Mouse (Mus musculus) limb, embryonic 14.5 days (tissue): ENCODE measurements at regions not wholly inside any gene's neighbourhood (a gene's known extent, or its start where the extent isn't known, plus 50 kb on each side); places are given as distances from the start of the nearest gene placed in this dataset.

ENCODE experiments used
- ATAC-seq: fragments of 200-750 bp; cut with Nextera tagmentation; 2 replicates; pipeline ENCODE4 v1.8.0; 2017; ENCODE audit warnings: low read depth, moderate number of reproducible peaks, moderate TSS enrichment; ENCODE audit not compliant: low FRiP score
- DNase-seq: peaks from one replicate; pipeline ENCODE4 v3.0.0-alpha.2; 2015; ENCODE audit warnings: low spot score
- H3K27ac ChIP-seq: fragments of 300-500 bp; sonication (generic); replicated peaks from 2 replicates; pipeline ENCODE4 v1.5.1; 2014; ENCODE audit warnings: low read depth, mild to moderate bottlenecking, low read length, moderate library complexity, mixed read lengths
- H3K27me3 ChIP-seq: fragments of 300-500 bp; sonication (generic); 2 replicates; pipeline ENCODE4 v1.6.1; 2014; ENCODE audit warnings: low read length, mixed read lengths; ENCODE audit not compliant: control insufficient read depth, insufficient read depth
- H3K36me3 ChIP-seq: fragments of 300-500 bp; sonication (generic); 2 replicates; pipeline ENCODE4 v1.6.1; 2014; ENCODE audit warnings: mild to moderate bottlenecking, low read length, moderate library complexity, mixed read lengths; ENCODE audit not compliant: control insufficient read depth, insufficient read depth
- H3K4me1 ChIP-seq: fragments of 300-500 bp; sonication (generic); 2 replicates; pipeline ENCODE4 v1.6.1; 2014; ENCODE audit warnings: antibody characterized with exemption, low read length, mixed read lengths; ENCODE audit not compliant: control insufficient read depth, insufficient read depth
- H3K4me2 ChIP-seq: fragments of 300-500 bp; sonication (generic); replicated peaks from 2 replicates; pipeline ENCODE4 v1.6.1; 2014; ENCODE audit warnings: low read depth, mild to moderate bottlenecking, low read length, moderate library complexity; ENCODE audit not compliant: severe bottlenecking
- H3K4me3 ChIP-seq: fragments of 300-500 bp; sonication (generic); replicated peaks from 2 replicates; pipeline ENCODE4 v1.5.1; 2014; ENCODE audit warnings: low read length
- H3K9ac ChIP-seq: fragments of 300-500 bp; sonication (generic); 2 replicates; pipeline ENCODE4 v1.6.1; 2014; ENCODE audit warnings: mild to moderate bottlenecking, low read depth, low read length, moderate library complexity; ENCODE audit not compliant: severe bottlenecking
- H3K9me3 ChIP-seq: fragments of 300-500 bp; sonication (generic); 2 replicates; pipeline ENCODE4 v1.6.1; 2016; ENCODE audit warnings: low read length; ENCODE audit not compliant: control insufficient read depth
- POLR2A ChIP-seq: fragments of 200-500 bp; IDR thresholded peaks from 2 replicates; pipeline ENCODE4 v1.8.0; 2012; ENCODE audit warnings: inconsistent platforms, mild to moderate bottlenecking, moderate library complexity, borderline replicate concordance; ENCODE audit not compliant: insufficient read depth, insufficient read length; ENCODE audit errors: extremely low read depth
- WGBS: fragments of 180-500 bp; shearing (Covaris S2); extraction: QIAGEN DNeasy Blood & Tissue Kit; methylation state at CpG from one replicate; pipeline ENCODE4 v1.1.7; 2014; 5-methylcytosine and 5-hydroxymethylcytosine counted together

- Histone ChIP-seq H3K9me3 (no peaks in the 10 kb centered on the region), H3K4me2 (no peak overlapping the region), H3K27me3 (no peaks in the 10 kb centered on the region), H3K27ac (no peak overlapping the region), H3K9ac (no peak overlapping the region), H3K4me3 (no peak overlapping the region), H3K36me3 (no peaks in the 10 kb centered on the region), H3K4me1 (no peaks in the 10 kb centered on the region)
- TF ChIP-seq POLR2A: no peak
- WGBS: 69% methylated on average over 1 of the region's 1 CpGs
- DNase-seq: no peak
- ATAC-seq: no peak
These were observed 137.6 kb upstream of the Brinp3 start for GRCm38 (mm10) chr1:146356964-146357363.

DNA sequence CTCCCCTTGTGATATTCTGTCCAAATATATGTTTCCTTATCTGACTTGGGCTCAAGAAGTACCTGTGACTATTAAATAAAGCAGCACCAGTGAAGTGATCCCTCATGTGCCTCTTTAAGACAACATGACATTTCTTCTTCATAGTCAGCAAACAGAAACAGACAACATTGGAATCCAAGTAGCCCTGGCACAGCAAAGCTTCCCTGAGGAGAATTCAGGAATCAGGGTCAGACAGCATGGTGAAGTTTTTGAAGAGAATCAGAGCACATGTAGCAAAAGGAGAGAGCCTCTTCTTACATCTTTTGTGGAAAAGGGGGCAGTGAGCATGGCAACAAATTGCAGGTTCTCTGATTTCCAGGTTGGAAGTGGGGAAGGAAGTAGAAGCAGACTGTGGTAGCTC lies 136.3 kb upstream of the Brinp3 start:
- no peak overlapping the region for H3K4me3 ChIP-seq
- H3K4me2 ChIP-seq: no peak overlapping the region
- no peak overlapping the region for H3K9ac ChIP-seq
- no peaks in the 10 kb centered on the region for H3K36me3 ChIP-seq
- no peak for TF ChIP-seq POLR2A
- DNase-seq (no peak), ATAC-seq (no peak)
- H3K27me3 ChIP-seq: no peaks in the 10 kb centered on the region
- H3K4me1 ChIP-seq: no peaks in the 10 kb centered on the region
- H3K27ac ChIP-seq: no peak overlapping the region
- no peaks in the 10 kb centered on the region for H3K9me3 ChIP-seq

- Histone ChIP-seq H3K9ac (no peak overlapping the region), H3K27ac (no peak overlapping the region), H3K4me1 (no peaks in the 10 kb centered on the region), H3K4me2 (no peak overlapping the region), H3K9me3 (no peaks in the 10 kb centered on the region), H3K36me3 (no peaks in the 10 kb centered on the region), H3K4me3 (no peak overlapping the region), H3K27me3 (no peaks in the 10 kb centered on the region)
- WGBS: 9% methylated on average over 3 of the region's 3 CpGs
- no peak for TF ChIP-seq POLR2A
- ATAC-seq (no peak), DNase-seq (no peak)
These were observed 134.9 kb upstream of the Brinp3 start for GRCm38 (mm10) chr1:146359632-146360031.

GRCm38 (mm10) chr1:146360124-146360523 lies 134.4 kb upstream of the Brinp3 start:
- Histone ChIP-seq H3K9me3 (no peaks in the 10 kb centered on the region), H3K4me1 (no peaks in the 10 kb centered on the region), H3K9ac (no peak overlapping the region), H3K4me3 (no peak overlapping the region), H3K27ac (no peak overlapping the region), H3K36me3 (no peaks in the 10 kb centered on the region), H3K27me3 (no peaks in the 10 kb centered on the region), H3K4me2 (no peak overlapping the region)
- ATAC-seq: no peak
- no peak for TF ChIP-seq POLR2A
- DNase-seq: no peak

- H3K9ac ChIP-seq: no peak overlapping the region
- no peak overlapping the region for H3K4me2 ChIP-seq
- no peak overlapping the region for H3K4me3 ChIP-seq
- H3K9me3 ChIP-seq: no peaks in the 10 kb centered on the region
- no peak for DNase-seq
- no peak for TF ChIP-seq POLR2A
- WGBS: 86% methylated on average over 2 of the region's 2 CpGs
- ATAC-seq: no peak
- no peaks in the 10 kb centered on the region for H3K4me1 ChIP-seq
- H3K27me3 ChIP-seq: no peaks in the 10 kb centered on the region
- no peaks in the 10 kb centered on the region for H3K36me3 ChIP-seq
- no peak overlapping the region for H3K27ac ChIP-seq
These were observed 130.8 kb upstream of the Brinp3 start for GRCm38 (mm10) chr1:146363777-146364176.
